Mouse (Mus musculus): ENCODE data around the gene Gapvd1.

DNA sequence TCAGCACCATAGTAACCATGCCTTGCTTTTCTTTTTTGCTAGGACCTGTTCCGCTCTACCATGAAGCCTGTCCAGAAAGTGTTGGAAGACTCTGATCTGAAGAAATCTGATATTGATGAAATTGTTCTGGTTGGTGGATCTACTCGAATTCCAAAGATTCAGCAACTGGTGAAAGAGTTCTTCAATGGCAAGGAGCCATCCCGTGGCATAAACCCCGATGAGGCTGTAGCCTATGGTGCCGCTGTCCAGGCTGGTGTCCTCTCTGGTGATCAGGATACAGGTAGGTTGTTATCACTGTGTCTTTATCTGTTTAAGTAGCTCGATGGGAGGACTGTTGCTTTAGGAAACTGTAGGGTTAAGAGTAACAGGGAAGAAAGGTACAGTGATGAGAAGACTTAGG lies 19.5 kb upstream of the Gapvd1 start:
- no peak for TF ChIP-seq CTCF (conservative IDR thresholded peaks at IDR 0.05; ENCODE audit: low read length)
- TF ChIP-seq POU5F1 (IDR thresholded peaks at IDR 0.05; ENCODE audit: borderline replicate concordance, low read length), result no peak

Data from E14TG2a.4 (cell line).